Mouse (Mus musculus): ENCODE measurements around the gene Ndufv1. TPM values are rescaled to one million over a fixed set of nuclear protein-coding genes. Genes with fewer than 3 reads are reported as not detected.

The Ndufv1 gene
- total and polyA plus RNA-seq, 2 experiments from 2014 or later = 137 to 271 TPM

- Histone ChIP-seq H3K9me3 (ENCODE audit: low read length) (no peaks in the 10 kb centered on the region), H3K4me2 (ENCODE audit: low read depth, low read length, poor library complexity, severe bottlenecking) (0 out of 2 replicates have a peak overlapping the region, but pooled peaks have one; percentile 15), H3K4me1 (ENCODE audit: insufficient read depth, low read length) (peaks cover 4% of the 10 kb centered on the region; the same call in 1 of the 2 replicates), H3K27ac (ENCODE audit: low read depth, low read length) (no peak overlapping the region), H3K36me3 (ENCODE audit: insufficient read depth, low read length) (peaks cover 2% of the 10 kb centered on the region; the same call in 1 of the 2 replicates), H3K27me3 (ENCODE audit: insufficient read depth, low read length) (no peaks in the 10 kb centered on the region), H3K9ac (replicated peaks; ENCODE audit: low read length, poor library complexity, severe bottlenecking) (no peak overlapping the region), H3K4me3 (ENCODE audit: low read depth, low read length) (no peak overlapping the region)
- DNase-seq (ENCODE audit: low spot score) = no peak
- 68% methylated on average over 12 of the region's 12 CpGs for WGBS
- TF ChIP-seq CTCF (IDR thresholded peaks at IDR 0.05) = no peak
- peak; percentile 28; the same call in 1 of the 2 replicates for ATAC-seq (ENCODE audit: low FRiP score)
These were observed 23.9 kb upstream of the Ndufv1 start for GRCm38 (mm10) chr19:4036327-4037045.

GRCm38 (mm10) chr19:4033742-4034141 lies 21.1 kb upstream of the Ndufv1 start:
- Histone ChIP-seq H3K27ac (ENCODE audit: low read depth, low read length) (no peak overlapping the region), H3K36me3 (ENCODE audit: insufficient read depth, low read length) (peaks cover 2% of the 10 kb centered on the region; the same call in 1 of the 2 replicates), H3K4me2 (ENCODE audit: low read depth, low read length, poor library complexity, severe bottlenecking) (no peak overlapping the region), H3K9ac (replicated peaks; ENCODE audit: low read length, poor library complexity, severe bottlenecking) (no peak overlapping the region), H3K27me3 (ENCODE audit: insufficient read depth, low read length) (no peaks in the 10 kb centered on the region), H3K9me3 (ENCODE audit: low read length) (no peaks in the 10 kb centered on the region), H3K4me3 (ENCODE audit: low read depth, low read length) (no peak overlapping the region), H3K4me1 (ENCODE audit: insufficient read depth, low read length) (peaks cover 4% of the 10 kb centered on the region; the same call in 1 of the 2 replicates)
- 46% methylated on average over 5 of the region's 5 CpGs for whole genome bisulfite sequencing
- DNase-seq (ENCODE audit: low spot score) (no peak), ATAC-seq (ENCODE audit: low FRiP score) (no peak)
- TF ChIP-seq CTCF (IDR thresholded peaks at IDR 0.05) = no peak

DNA sequence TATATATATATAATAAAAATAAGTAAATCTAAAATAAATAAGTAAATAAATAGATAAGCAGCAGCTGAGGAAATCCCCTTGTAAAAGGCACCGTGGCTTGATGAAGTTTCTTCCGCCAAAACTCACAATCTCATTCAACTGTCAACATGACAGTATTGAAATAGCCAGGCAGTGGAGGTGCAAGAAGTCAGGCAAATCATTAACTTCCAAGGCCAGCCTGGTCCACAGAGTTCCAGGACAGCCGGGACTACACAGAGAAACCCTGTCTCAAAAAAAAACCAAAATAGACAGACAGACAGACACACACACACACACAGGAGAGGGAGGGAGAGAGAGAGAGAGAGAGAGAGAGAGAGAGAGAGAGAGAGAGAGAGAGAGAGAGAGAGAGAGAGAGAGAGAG lies 20.7 kb upstream of the Ndufv1 start:
- H3K27me3 ChIP-seq (ENCODE audit: insufficient read depth, low read length) = no peaks in the 10 kb centered on the region
- H3K27ac ChIP-seq (ENCODE audit: low read depth, low read length) = no peak overlapping the region
- no peak for DNase-seq (ENCODE audit: low spot score)
- peaks cover 2% of the 10 kb centered on the region; the same call in 1 of the 2 replicates for H3K4me1 ChIP-seq (ENCODE audit: insufficient read depth, low read length)
- H3K9ac ChIP-seq (replicated peaks; ENCODE audit: low read length, poor library complexity, severe bottlenecking) = no peak overlapping the region
- no peak for TF ChIP-seq CTCF (IDR thresholded peaks at IDR 0.05)
- H3K4me3 ChIP-seq (ENCODE audit: low read depth, low read length) = no peak overlapping the region
- 88% methylated on average over 3 of the region's 3 CpGs for WGBS
- no peak for ATAC-seq (ENCODE audit: low FRiP score)
- no peaks in the 10 kb centered on the region for H3K9me3 ChIP-seq (ENCODE audit: low read length)
- peaks cover 2% of the 10 kb centered on the region; the same call in 1 of the 2 replicates for H3K36me3 ChIP-seq (ENCODE audit: insufficient read depth, low read length)
- no peak overlapping the region for H3K4me2 ChIP-seq (ENCODE audit: low read depth, low read length, poor library complexity, severe bottlenecking)

DNA sequence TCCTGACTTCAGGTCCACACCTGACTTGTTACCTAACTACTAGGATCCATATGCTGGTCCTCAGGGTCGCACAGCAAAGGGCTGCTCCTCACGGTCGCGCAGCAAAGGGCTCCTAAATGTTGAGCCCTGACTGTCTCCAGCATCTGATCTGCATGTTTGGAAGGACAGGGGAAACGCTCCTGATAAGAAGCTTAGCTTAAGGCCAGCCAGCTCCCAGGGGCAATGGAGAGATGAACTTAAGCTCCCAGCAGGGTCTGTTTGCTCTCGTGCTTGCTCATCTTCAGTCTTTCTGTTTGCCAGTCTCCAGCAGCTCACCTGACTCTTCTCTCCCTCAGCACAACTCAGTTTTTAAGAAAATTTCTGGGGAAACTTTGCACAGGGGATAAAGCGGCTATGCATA lies 20.1 kb upstream of the Ndufv1 start:
- 45% methylated on average over 7 of the region's 7 CpGs for WGBS
- ATAC-seq (ENCODE audit: low FRiP score) (no peak), DNase-seq (ENCODE audit: low spot score) (no peak)
- no peak for TF ChIP-seq CTCF (IDR thresholded peaks at IDR 0.05)
- no peak overlapping the region for H3K4me2 ChIP-seq (ENCODE audit: low read depth, low read length, poor library complexity, severe bottlenecking)
- H3K36me3 ChIP-seq (ENCODE audit: insufficient read depth, low read length) = peaks cover 2% of the 10 kb centered on the region; the same call in 1 of the 2 replicates
- no peak overlapping the region for H3K27ac ChIP-seq (ENCODE audit: low read depth, low read length)
- H3K27me3 ChIP-seq (ENCODE audit: insufficient read depth, low read length) = no peaks in the 10 kb centered on the region
- H3K4me3 ChIP-seq (ENCODE audit: low read depth, low read length) = no peak overlapping the region
- H3K9ac ChIP-seq (replicated peaks; ENCODE audit: low read length, poor library complexity, severe bottlenecking) = no peak overlapping the region
- no peaks in the 10 kb centered on the region; the same call in 1 of the 2 replicates for H3K4me1 ChIP-seq (ENCODE audit: insufficient read depth, low read length)
- no peaks in the 10 kb centered on the region for H3K9me3 ChIP-seq (ENCODE audit: low read length)

- TF ChIP-seq CTCF (IDR thresholded peaks at IDR 0.05) = no peak
- no peaks in the 10 kb centered on the region for H3K27me3 ChIP-seq (ENCODE audit: insufficient read depth, low read length)
- DNase-seq (ENCODE audit: low spot score) (no peak), ATAC-seq (ENCODE audit: low FRiP score) (no peak)
- H3K4me1 ChIP-seq (ENCODE audit: insufficient read depth, low read length) = no peaks in the 10 kb centered on the region
- H3K9ac ChIP-seq (replicated peaks; ENCODE audit: low read length, poor library complexity, severe bottlenecking) = no peak overlapping the region
- no peak overlapping the region for H3K4me3 ChIP-seq (ENCODE audit: low read depth, low read length)
- H3K4me2 ChIP-seq (ENCODE audit: low read depth, low read length, poor library complexity, severe bottlenecking) = no peak overlapping the region
- no peaks in the 10 kb centered on the region for H3K9me3 ChIP-seq (ENCODE audit: low read length)
- no peak overlapping the region for H3K27ac ChIP-seq (ENCODE audit: low read depth, low read length)
- H3K36me3 ChIP-seq (ENCODE audit: insufficient read depth, low read length) = no peaks in the 10 kb centered on the region
These were observed 15.0 kb upstream of the Ndufv1 start for GRCm38 (mm10) chr19:4027576-4027975.

DNA sequence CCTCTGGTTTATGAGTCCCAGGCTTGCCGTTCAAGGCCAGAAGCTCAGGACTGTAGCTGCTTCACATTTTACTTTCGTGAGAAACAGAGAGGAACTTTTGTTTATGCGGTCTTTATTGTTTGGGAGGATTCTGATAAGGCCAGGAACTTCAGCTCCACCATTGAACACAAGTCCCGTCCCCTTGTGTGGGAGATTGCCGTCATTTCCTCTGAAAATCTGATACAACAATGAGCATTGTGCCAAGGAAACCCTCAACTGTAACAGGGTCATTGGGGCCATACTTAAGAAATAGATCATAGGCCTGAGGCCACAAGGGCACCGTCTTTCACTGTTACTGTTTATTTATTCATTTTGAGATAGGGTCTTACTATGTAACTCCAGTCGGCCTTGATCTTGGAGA lies 10.6 kb upstream of the Ndufv1 start:
- Histone ChIP-seq H3K36me3 (ENCODE audit: insufficient read depth, low read length) (no peaks in the 10 kb centered on the region), H3K27me3 (ENCODE audit: insufficient read depth, low read length) (no peaks in the 10 kb centered on the region), H3K9ac (replicated peaks; ENCODE audit: low read length, poor library complexity, severe bottlenecking) (no peak overlapping the region), H3K4me3 (ENCODE audit: low read depth, low read length) (no peak overlapping the region), H3K4me1 (ENCODE audit: insufficient read depth, low read length) (no peaks in the 10 kb centered on the region), H3K27ac (ENCODE audit: low read depth, low read length) (no peak overlapping the region), H3K9me3 (ENCODE audit: low read length) (no peaks in the 10 kb centered on the region), H3K4me2 (ENCODE audit: low read depth, low read length, poor library complexity, severe bottlenecking) (no peak overlapping the region)
- DNase-seq (ENCODE audit: low spot score) (no peak), ATAC-seq (ENCODE audit: low FRiP score) (no peak)
- 82% methylated on average over 7 of the region's 7 CpGs for WGBS
- no peak for TF ChIP-seq CTCF (IDR thresholded peaks at IDR 0.05)
